Mouse (Mus musculus): ENCODE results near the gene Myadm. TPM values are rescaled to one million over a fixed set of nuclear protein-coding genes. Genes with fewer than 3 reads are reported as not detected.

Gene Myadm
- total RNA-seq, 2 experiments from 2014 or later, result 64.1 to 67.8 TPM

DNA sequence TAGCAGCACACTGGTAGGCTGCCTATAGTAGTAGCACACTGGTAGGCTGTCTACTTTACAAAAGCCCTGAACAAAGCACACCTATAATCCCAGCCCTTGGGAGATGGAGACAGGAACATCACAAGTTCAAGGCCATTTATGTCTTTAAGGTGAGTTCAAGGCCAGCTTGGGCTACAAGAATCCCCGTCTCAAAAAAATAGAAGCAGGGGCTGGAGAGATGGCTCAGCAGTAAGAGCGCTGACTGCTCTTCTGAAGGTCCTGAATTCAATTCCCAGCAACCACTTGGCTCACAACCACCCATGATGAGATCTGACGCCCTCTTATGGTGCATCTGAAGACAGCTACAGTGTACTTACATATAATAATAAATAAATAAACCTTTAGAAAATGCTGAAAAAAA, 56.4 kb downstream of the Myadm start:
- no peak for DNase-seq (ENCODE audit: low spot score in 2 of 2)
- intact Hi-C loops (cut with DNase I), result no loop called here

DNA sequence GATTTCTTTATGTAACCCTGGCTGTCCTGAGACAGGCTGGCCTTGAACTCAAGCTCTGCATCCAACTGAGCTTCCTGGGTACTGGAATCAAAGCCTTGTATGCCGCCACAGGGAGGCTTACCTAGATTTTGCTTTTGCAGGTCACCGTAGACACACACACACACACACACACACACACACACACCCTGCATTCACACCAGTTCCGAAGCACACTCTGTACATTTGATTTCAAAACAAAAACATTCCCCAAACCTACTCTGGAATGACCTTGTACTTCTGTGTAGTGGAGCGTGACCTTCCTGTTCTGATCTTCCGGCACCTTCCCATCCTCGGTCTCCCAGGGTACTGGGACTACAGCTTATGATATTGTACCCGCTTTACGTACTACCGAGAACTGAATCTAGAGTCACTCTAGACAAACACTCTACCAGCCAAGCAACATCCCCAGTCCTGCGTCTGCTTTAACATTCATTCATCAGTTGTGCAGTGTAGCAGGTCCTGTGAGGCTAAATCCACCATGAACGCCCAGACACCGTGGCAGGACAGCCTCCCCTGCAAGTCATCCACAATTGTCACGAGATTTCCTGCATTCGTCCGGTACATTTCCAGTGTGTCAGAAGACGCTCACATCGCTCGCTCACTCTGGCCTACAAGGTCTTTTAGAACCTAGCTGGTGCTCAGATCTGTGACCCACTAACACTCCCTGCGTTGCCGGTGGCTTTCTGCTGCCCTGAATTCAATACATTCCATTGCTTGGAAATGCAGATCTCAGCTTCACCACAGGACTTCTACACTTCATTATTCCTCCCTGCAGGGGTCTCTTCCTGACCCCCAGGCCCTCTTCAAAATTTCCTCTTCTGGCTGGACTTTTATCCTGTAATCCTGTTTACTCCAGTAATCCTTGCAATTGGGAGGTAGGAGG, 58.7 kb downstream of the Myadm start:
- no peak for DNase-seq (ENCODE audit: low spot score in 2 of 2)
- intact Hi-C loops (cut with DNase I), result no loop called here

DNA sequence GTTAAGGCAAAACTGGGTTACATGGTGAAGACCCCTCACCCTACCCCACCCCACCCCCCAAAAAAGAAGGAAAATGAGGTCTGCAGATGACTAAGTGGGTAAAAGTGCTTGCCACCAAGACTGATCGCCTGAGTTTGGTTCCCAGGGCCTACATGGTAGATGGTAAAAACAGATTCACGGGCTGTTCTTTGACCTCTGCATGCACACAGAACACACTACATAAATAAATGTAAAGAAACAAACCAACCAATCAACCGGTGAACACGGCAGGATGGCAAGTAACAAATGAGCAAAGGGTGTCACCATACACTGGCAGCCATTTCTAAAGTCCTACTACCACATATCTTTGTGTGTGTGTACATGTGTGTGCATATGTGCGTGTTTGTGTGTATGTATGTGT, 59.4 kb downstream of the Myadm start:
- DNase-seq (ENCODE audit: low spot score in 2 of 2), result no peak
- intact Hi-C loops (cut with DNase I), result no loop called here

DNA sequence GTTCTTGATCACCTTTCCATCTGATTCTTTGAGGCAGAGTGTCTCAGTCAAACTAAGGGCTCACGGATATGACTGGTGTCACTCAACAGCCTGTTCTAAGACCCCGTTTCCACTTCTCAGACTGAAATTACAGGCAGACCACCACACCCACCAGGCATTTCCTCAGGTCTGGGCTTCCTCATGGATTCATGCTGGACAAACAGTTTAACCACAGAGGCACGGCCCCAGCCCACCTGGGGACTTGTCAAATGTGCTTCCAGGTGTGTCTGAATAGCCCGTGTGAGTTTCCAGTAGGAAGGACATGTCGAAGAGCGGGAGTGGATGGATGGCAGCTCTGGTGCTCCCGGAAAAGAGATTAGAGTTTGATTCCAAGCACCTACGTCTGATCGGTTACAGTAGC, 60.9 kb downstream of the Myadm start:
- intact Hi-C loops (cut with DNase I), result no loop called here
- DNase-seq (ENCODE audit: low spot score in 2 of 2), result no peak

Other genes starting within 250 kb of the Myadm start
- gene AU018091, start 119.9 kb upstream of the Myadm start, total RNA-seq (2021), result not detected
- not detected for gene Nlrp12, start 39.3 kb upstream of the Myadm start, total RNA-seq (2021)
- gene Prkcg, start 99 bp downstream of the Myadm start, total RNA-seq (2021), result 100 to 1,000 TPM; 257 to 278 TPM
- 100 to 1,000 TPM; 182 to 196 TPM for gene Cacng7, start 43.9 kb downstream of the Myadm start, total RNA-seq (2021)
- gene Cacng8, start 101.6 kb downstream of the Myadm start, total RNA-seq (2021), result 100 to 1,000 TPM; 163 to 186 TPM
- gene Cacng6, start 135.1 kb downstream of the Myadm start, total RNA-seq (2021), result 1 to 10 TPM; 1.2 to 1.9 TPM
- gene Tarm1, start 213.5 kb downstream of the Myadm start, total RNA-seq (2021), result not detected